Mouse (Mus musculus) bone marrow macrophage, adult 2 months (primary cell): Measurements from ENCODE around the gene Glis3.

Experiments used
- CTCF ChIP-seq: IDR thresholded peaks from 2 replicates; pipeline ENCODE4 v1.5.1; 2012; ENCODE audit warnings: low read depth, mild to moderate bottlenecking, low read length, moderate library complexity
- POLR2A ChIP-seq: IDR thresholded peaks from 2 replicates; pipeline ENCODE4 v1.6.1; 2012; ENCODE audit warnings: mild to moderate bottlenecking, low read depth, low read length, borderline replicate concordance

DNA sequence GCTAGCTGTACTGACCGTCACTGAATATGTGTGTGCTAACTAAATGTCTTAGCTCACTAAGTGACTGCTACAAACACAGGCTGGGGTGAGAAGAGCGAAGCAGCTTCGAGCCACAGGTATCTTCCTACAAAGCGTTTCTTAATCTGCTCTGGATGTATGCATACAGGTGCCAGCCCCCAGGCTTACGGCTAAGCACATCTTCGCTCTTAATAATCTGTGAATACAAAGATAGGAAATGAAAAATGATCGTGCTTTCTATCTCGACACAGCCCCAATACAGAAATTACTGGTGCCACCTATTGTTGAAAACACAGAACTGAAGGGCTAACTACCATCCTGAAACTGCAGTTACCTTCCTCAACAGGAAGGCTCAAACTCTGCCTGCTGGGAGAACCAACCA lies 51.5 kb downstream of the Glis3 start:
- TF ChIP-seq CTCF: no peak
- TF ChIP-seq POLR2A: no peak
